Mouse (Mus musculus) midbrain, embryonic 16.5 days (tissue): ENCODE measurements around the gene Nudt21. TPM values are rescaled to one million over a fixed set of nuclear protein-coding genes. Genes with fewer than 3 reads are reported as not detected.
"Not testable (repeated sequence)": the region's sequence is repeated elsewhere in the genome, so short reads cannot be mapped to it uniquely, and the experiment has no call there.

Experiments
- ATAC-seq: fragments of 200-750 bp; cut with Nextera tagmentation; 2 replicates; pipeline ENCODE4 v1.8.0; 2017; ENCODE audit warnings: moderate TSS enrichment
- H3K27ac ChIP-seq: fragments of 300-500 bp; sonication (generic); 2 replicates; pipeline ENCODE4 v1.5.1; 2014; ENCODE audit warnings: mild to moderate bottlenecking, low read length, mixed read lengths
- H3K27me3 ChIP-seq: fragments of 300-500 bp; sonication (generic); 2 replicates; pipeline ENCODE4 v1.6.1; 2014; ENCODE audit warnings: low read depth, low read length, mixed read lengths; ENCODE audit not compliant: control insufficient read depth, insufficient read depth
- H3K36me3 ChIP-seq: fragments of 300-500 bp; sonication (generic); 2 replicates; pipeline ENCODE4 v1.6.1; 2014; ENCODE audit warnings: mild to moderate bottlenecking, low read length, moderate library complexity, mixed read lengths; ENCODE audit not compliant: control insufficient read depth, insufficient read depth
- H3K4me1 ChIP-seq: fragments of 300-500 bp; sonication (generic); 2 replicates; pipeline ENCODE4 v1.6.1; 2014; ENCODE audit warnings: mild to moderate bottlenecking, low read length, mixed read lengths; ENCODE audit not compliant: control insufficient read depth, insufficient read depth
- H3K4me2 ChIP-seq: fragments of 300-500 bp; sonication (generic); 2 replicates; pipeline ENCODE4 v1.6.1; 2014; ENCODE audit warnings: mild to moderate bottlenecking, low read length, mixed read lengths
- H3K4me3 ChIP-seq: fragments of 300-500 bp; sonication (generic); 2 replicates; pipeline ENCODE4 v1.5.1; 2014; ENCODE audit warnings: low read depth, mild to moderate bottlenecking, low read length, moderate library complexity, mixed read lengths
- H3K9ac ChIP-seq: fragments of 300-500 bp; sonication (generic); 2 replicates; pipeline ENCODE4 v1.6.1; 2014; ENCODE audit warnings: low read depth, low read length, mixed read lengths
- H3K9me3 ChIP-seq: fragments of 300-500 bp; sonication (generic); replicated peaks from 2 replicates; pipeline ENCODE4 v1.6.1; 2014; ENCODE audit warnings: mild to moderate bottlenecking, low read length, mixed read lengths; ENCODE audit not compliant: control insufficient read depth, poor library complexity, severe bottlenecking
- WGBS: fragments of 180-500 bp; shearing (Covaris S2); extraction: QIAGEN DNeasy Blood & Tissue Kit; methylation state at CpG from one replicate; pipeline ENCODE4 v1.1.7; 2014; 5-methylcytosine and 5-hydroxymethylcytosine counted together
- polyA plus RNA-seq: library from polyadenylated mRNA; unstranded; fragments of >200 nt; fragmentation: Nextera tagmentation; extraction: Ambion mirVana; gene quantifications from 2 replicates; pipeline ENCODE4 v1.2.1, GENCODE M21; 2015

The Nudt21 gene
- polyA plus RNA-seq, 1 experiment from 2014 or later, result 85.7 TPM

- peak overlapping the region; percentile 85 for H3K4me3 ChIP-seq
- peaks cover 39% of the 10 kb centered on the region for H3K4me1 ChIP-seq
- H3K27ac ChIP-seq, result peak overlapping the region; percentile 82
- H3K4me2 ChIP-seq, result peak overlapping the region; percentile 93
- H3K9ac ChIP-seq, result peak overlapping the region; percentile 72
- peak; percentile 92 for ATAC-seq
- WGBS, result under 1% methylated on average over 20 of the region's 32 CpGs
- not testable (repeated sequence) for H3K27me3 ChIP-seq, H3K36me3 ChIP-seq, H3K9me3 ChIP-seq
Measured at GRCm38 (mm10) chr8:94036541-94036940, 290 bp downstream of the Nudt21 start.

GRCm38 (mm10) chr8:94035200-94035599 is 1.6 kb downstream of the Nudt21 start:
- no peaks in the 10 kb centered on the region for H3K9me3 ChIP-seq
- H3K9ac ChIP-seq, result peak overlapping the region; percentile 34; the same call in 1 of the 2 replicates
- ATAC-seq, result no peak

DNA sequence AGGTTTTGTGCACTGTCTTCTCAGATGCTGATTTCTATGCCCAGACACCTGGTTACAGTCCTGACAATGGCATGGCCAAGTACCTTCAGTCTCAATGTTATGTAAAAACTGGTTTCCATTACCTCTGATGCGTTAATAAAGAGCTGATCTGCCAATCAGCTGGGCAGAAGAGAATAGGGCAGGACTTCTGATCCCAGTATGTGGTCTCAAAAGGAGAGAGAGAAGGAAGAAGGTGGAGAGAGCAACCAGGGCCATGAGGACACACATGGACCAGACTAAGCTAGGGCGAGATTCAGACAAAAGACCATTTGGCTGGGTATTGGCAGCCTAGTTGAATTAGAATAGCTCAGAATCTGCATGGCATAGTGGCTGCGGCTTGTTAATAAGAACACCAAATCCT is 3.2 kb downstream of the Nudt21 start:
- Histone ChIP-seq H3K9me3 (no peaks in the 10 kb centered on the region), H3K4me3 (no peak overlapping the region), H3K27me3 (no peaks in the 10 kb centered on the region), H3K9ac (no peak overlapping the region; the same call in 1 of the 2 replicates), H3K27ac (no peak overlapping the region), H3K4me1 (peaks cover 34% of the 10 kb centered on the region), H3K36me3 (peaks cover 15% of the 10 kb centered on the region), H3K4me2 (no peak overlapping the region)
- WGBS, result 43% methylated on average over 3 of the region's 3 CpGs
- no peak for ATAC-seq

More at GRCm38 (mm10) chr8:94035200-94035599, 1.6 kb downstream of the Nudt21 start:
- Histone ChIP-seq H3K27ac (no peak overlapping the region), H3K27me3 (no peaks in the 10 kb centered on the region), H3K4me2 (peak overlapping the region; percentile 41), H3K36me3 (peaks cover 3% of the 10 kb centered on the region), H3K4me1 (peaks cover 39% of the 10 kb centered on the region), H3K4me3 (peak overlapping the region; percentile 0; the same call in 1 of the 2 replicates)
- WGBS, result 67% methylated on average over 5 of the region's 5 CpGs

DNA sequence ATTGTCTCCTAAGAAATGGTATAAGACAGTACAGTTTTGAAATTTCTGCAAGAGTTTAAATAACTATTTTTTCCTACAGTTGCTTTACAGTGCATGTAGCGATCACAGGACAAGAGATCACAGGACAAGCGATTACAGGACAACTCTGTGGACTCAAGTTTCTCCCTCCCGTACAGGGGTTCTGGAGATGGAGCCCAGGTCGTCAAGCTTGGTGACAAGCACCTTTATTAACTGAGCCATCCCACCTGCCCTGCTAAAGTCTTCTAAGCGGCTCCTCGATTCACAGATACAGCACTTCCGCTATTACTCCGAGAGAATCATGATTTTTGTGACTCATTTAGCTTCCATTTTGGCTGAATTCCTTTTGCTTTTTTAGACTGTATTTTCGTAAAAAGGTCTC is 7.1 kb downstream of the Nudt21 start:
- WGBS, result 95% methylated on average over 9 of the region's 9 CpGs

GRCm38 (mm10) chr8:94023916-94024315 is 12.9 kb downstream of the Nudt21 start:
- H3K9me3 ChIP-seq, result no peaks in the 10 kb centered on the region
- H3K36me3 ChIP-seq, result peaks cover 38% of the 10 kb centered on the region
- H3K4me1 ChIP-seq, result no peaks in the 10 kb centered on the region
- no peak for ATAC-seq
- no peak overlapping the region for H3K27ac ChIP-seq
- H3K4me2 ChIP-seq, result no peak overlapping the region
- no peak overlapping the region for H3K9ac ChIP-seq
- H3K27me3 ChIP-seq, result no peaks in the 10 kb centered on the region
- H3K4me3 ChIP-seq, result no peak overlapping the region
- WGBS, result 97% methylated on average over 6 of the region's 6 CpGs

More for the DNA sequence above, 7.1 kb downstream of the Nudt21 start:
- H3K27ac ChIP-seq, result no peak overlapping the region
- no peaks in the 10 kb centered on the region for H3K9me3 ChIP-seq
- ATAC-seq, result no peak
- H3K36me3 ChIP-seq, result peaks cover 29% of the 10 kb centered on the region
- peaks cover 12% of the 10 kb centered on the region for H3K4me1 ChIP-seq
- no peak overlapping the region for H3K4me3 ChIP-seq
- no peak overlapping the region for H3K9ac ChIP-seq
- no peak overlapping the region for H3K4me2 ChIP-seq
- no peaks in the 10 kb centered on the region for H3K27me3 ChIP-seq

DNA sequence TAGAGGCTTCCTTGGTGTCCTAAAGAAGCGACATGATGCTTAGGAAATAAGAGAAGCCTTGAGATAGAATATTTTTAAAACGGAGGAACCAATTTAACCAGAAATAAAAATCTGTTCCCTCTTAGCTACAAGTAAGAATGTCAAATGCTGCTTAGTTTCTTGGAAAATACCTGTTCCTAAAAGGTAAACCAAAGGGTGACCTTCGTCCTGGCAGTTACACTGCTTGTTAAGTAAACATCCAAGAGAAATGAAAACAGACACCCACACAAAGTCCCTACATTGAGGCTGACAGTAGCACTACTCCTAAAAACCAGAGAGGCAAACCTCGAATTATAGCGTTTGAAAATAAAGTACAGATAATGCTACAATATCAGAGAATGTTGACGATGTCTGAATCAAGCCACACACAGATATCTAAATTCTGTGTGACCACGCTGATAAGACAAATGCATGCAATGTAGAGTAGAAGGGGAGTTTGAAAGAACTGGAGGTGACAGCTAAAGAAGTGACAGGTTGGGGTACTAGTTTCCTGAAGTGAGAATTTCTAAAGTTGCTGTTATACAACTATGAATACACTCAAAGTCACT is 23.7 kb downstream of the Nudt21 start:
- peak overlapping the region; percentile 100 for H3K9ac ChIP-seq
- no peaks in the 10 kb centered on the region for H3K9me3 ChIP-seq
- ATAC-seq, result no peak
- no peaks in the 10 kb centered on the region for H3K36me3 ChIP-seq
- H3K4me3 ChIP-seq, result peak overlapping the region; percentile 97
- 42% methylated on average over 7 of the region's 7 CpGs for WGBS
- H3K4me2 ChIP-seq, result peak overlapping the region; percentile 93
- H3K27ac ChIP-seq, result peak overlapping the region; percentile 96
- H3K4me1 ChIP-seq, result peaks cover 30% of the 10 kb centered on the region
- H3K27me3 ChIP-seq, result no peaks in the 10 kb centered on the region

DNA sequence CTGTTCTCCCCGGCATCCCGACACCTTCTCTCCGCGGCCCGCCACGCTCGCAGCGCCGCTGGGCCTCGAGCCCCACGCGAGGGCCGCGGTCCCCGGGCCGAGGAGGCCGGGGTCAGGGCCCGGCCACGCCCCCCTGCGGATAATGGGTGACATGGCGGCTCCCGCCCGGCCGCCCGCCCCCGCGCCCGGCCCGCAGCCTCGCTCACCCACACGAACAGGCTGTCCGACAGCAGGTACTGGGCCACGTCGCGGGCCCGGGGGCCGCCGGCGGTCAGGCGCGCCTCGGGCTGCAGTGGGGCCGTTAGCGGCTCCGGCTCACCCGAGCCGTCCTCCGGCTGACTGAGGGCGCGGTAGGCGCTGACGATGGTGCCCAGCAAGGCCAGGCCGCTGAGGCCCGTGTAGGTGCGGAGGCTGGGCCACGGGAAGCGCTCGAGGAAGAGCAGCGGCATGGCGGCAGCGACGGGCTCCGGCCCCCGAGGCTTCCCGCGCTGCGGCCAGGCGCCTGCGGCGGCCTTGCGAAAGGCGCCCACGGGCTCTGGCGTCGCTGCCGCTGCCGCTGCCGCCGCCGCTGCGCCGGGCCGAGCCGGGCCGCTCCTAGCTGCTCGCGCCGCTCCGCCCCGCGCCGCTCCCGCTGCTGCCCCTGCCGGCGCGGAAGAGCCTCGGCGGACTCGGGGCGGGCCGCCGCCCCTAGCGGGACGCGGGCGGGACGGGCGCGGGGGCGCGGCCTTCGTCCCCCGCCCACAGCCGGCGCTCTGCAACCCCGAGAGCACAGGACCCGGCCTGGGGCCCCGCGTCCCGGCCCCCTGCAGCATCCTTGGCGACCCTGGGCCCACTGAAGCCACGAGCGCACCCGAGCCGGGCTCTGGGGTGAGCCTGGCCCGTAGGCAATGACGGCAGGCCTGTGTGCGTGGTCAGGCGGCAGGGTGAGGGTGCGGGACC is 24.5 kb downstream of the Nudt21 start, which contains the start of gene Amfr:
Gene Amfr, minus strand, starts transcription at position 830 of the 939 bp plus-strand sequence.
- peak; percentile 92 for ATAC-seq
- H3K4me2 ChIP-seq, result peak within 1 kb of the TSS; percentile 93
- no peaks in the 10 kb centered on the region for H3K36me3 ChIP-seq
- no peaks in the 10 kb centered on the region for H3K9me3 ChIP-seq
- H3K27ac ChIP-seq, result peak within 1 kb of the TSS; percentile 96
- H3K27me3 ChIP-seq, result no peaks in the 10 kb centered on the region
- under 1% methylated on average over 86 of the region's 130 CpGs for WGBS
- peak within 1 kb of the TSS; percentile 100 for H3K9ac ChIP-seq
- H3K4me1 ChIP-seq, result peaks cover 30% of the 10 kb centered on the region
- H3K4me3 ChIP-seq, result peak within 1 kb of the TSS; percentile 97

DNA sequence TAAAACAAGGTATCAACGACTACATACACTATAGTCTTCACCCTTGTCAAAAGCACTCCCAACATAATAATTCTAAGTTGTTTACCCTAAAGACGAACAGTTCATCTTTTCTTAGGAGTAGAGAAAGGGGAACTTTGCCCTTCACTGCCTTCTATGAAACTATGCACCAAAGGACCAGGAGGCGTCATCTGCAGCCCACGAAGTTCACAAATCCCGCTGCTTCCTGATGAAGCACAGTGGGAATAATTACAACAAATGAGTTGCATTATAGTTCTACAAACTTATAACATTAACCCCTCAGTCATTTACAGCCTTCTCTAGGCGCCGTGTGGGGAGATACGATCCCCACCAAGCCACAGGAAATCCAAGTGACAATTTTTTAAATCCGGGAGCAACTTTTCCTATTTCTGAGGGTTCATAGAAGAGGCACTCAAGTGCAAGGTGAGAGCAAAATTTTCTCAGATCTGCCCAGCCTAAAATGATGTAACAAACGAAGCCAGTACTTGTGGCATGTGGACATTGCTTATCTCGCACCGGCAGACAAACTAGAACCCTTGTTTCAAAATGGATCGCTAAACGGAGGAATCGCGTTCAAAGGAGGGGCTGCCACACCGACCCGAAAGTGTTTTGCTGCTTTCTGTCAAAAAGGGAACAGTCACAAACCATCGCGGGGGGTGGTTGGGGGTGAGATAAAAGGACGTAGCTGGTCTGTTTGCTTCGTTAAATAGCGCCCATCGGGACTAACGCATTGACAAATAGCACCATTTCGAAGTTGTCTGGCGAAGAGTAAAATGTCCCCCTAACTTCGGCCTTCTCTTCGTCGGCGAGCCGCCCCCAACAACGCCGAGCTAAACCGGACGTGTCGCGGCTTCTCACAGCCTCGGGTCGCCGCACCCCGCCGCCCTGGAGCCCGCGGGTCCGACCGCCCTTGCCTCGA is 25.5 kb downstream of the Nudt21 start:
- 3% methylated on average over 48 of the region's 48 CpGs for WGBS
- peak overlapping the region; percentile 96 for H3K27ac ChIP-seq
- peak overlapping the region; percentile 100 for H3K9ac ChIP-seq
- H3K27me3 ChIP-seq, result no peaks in the 10 kb centered on the region
- no peaks in the 10 kb centered on the region for H3K9me3 ChIP-seq
- peak overlapping the region; percentile 97 for H3K4me3 ChIP-seq
- peak overlapping the region; percentile 93 for H3K4me2 ChIP-seq
- ATAC-seq, result no peak
- no peaks in the 10 kb centered on the region for H3K36me3 ChIP-seq
- H3K4me1 ChIP-seq, result peaks cover 30% of the 10 kb centered on the region
